Mouse (Mus musculus) stomach, embryonic 14.5 days (tissue): ENCODE data around the gene Chmp2a. TPM values are rescaled to one million over a fixed set of nuclear protein-coding genes. Genes with fewer than 3 reads are reported as not detected.

ENCODE experiments used
- ATAC-seq: fragments of 200-750 bp; cut with Nextera tagmentation; 2 replicates; pipeline ENCODE4 v1.8.0; 2017; ENCODE audit warnings: low read depth, moderate TSS enrichment; ENCODE audit not compliant: insufficient number of reproducible peaks, insufficient read depth, low FRiP score
- H3K27ac ChIP-seq: fragments of 300-500 bp; sonication (generic); 2 replicates; pipeline ENCODE4 v1.5.1; 2014; ENCODE audit warnings: mild to moderate bottlenecking, low read length, moderate library complexity, mixed read lengths
- H3K27me3 ChIP-seq: fragments of 300-500 bp; sonication (generic); 2 replicates; pipeline ENCODE4 v1.6.1; 2014; ENCODE audit warnings: low read length, control low read depth, mixed read lengths; ENCODE audit not compliant: control insufficient read depth, insufficient read depth
- H3K36me3 ChIP-seq: fragments of 300-500 bp; sonication (generic); 2 replicates; pipeline ENCODE4 v1.6.1; 2014; ENCODE audit warnings: mild to moderate bottlenecking, control low read depth, low read length, moderate library complexity, mixed read lengths; ENCODE audit not compliant: control insufficient read depth, insufficient read depth
- H3K4me1 ChIP-seq: fragments of 300-500 bp; sonication (generic); 2 replicates; pipeline ENCODE4 v1.6.1; 2014; ENCODE audit warnings: low read length, control low read depth, mixed read lengths; ENCODE audit not compliant: control insufficient read depth, insufficient read depth
- H3K4me2 ChIP-seq: fragments of 300-500 bp; sonication (generic); replicated peaks from 2 replicates; pipeline ENCODE4 v1.6.1; 2014; ENCODE audit warnings: low read depth, low read length, control low read depth
- H3K4me3 ChIP-seq: fragments of 300-500 bp; sonication (generic); 2 replicates; pipeline ENCODE4 v1.5.1; 2014; ENCODE audit warnings: low read depth, low read length, control low read depth
- H3K9ac ChIP-seq: fragments of 300-500 bp; sonication (generic); replicated peaks from 2 replicates; pipeline ENCODE4 v1.6.1; 2014; ENCODE audit warnings: low read depth, mild to moderate bottlenecking, control low read depth, low read length, moderate library complexity, mixed read lengths
- H3K9me3 ChIP-seq: fragments of 300-500 bp; sonication (generic); 2 replicates; pipeline ENCODE4 v1.6.1; 2016; ENCODE audit warnings: low read depth, low read length, control low read depth; ENCODE audit not compliant: control insufficient read depth
- WGBS: fragments of 180-500 bp; shearing (Covaris S2); extraction: QIAGEN DNeasy Blood & Tissue Kit; methylation state at CpG from one replicate; pipeline ENCODE4 v1.1.7; 2014; 5-methylcytosine and 5-hydroxymethylcytosine counted together
- polyA plus RNA-seq: library from polyadenylated mRNA; unstranded; fragments of >200 nt; fragmentation: Nextera tagmentation; extraction: Ambion mirVana; gene quantifications from 2 replicates; pipeline ENCODE4 v1.2.1, GENCODE M21; 2014

The Chmp2a gene
- polyA plus RNA-seq, 1 experiment from 2014 or later = 157 TPM

- peak overlapping the region; percentile 51 for H3K4me3 ChIP-seq
- WGBS = 22% methylated on average over 15 of the region's 15 CpGs
- H3K27ac ChIP-seq = peak overlapping the region; percentile 100
- H3K27me3 ChIP-seq = peaks cover 8% of the 10 kb centered on the region; the same call in 1 of the 2 replicates
- peaks cover 32% of the 10 kb centered on the region for H3K4me1 ChIP-seq
- ATAC-seq = no peak
- H3K9ac ChIP-seq = peak overlapping the region; percentile 93
- H3K36me3 ChIP-seq = peaks cover 16% of the 10 kb centered on the region
- no peaks in the 10 kb centered on the region for H3K9me3 ChIP-seq
- peak overlapping the region; percentile 82 for H3K4me2 ChIP-seq
These were observed 4.1 kb upstream of the Chmp2a start for GRCm38 (mm10) chr7:13038621-13039169.

GRCm38 (mm10) chr7:13037901-13038555 is 3.4 kb upstream of the Chmp2a start, which contains the start of gene Ube2m:
Gene Ube2m (minus strand): TSS chr7:13038275.
- H3K9me3 ChIP-seq = no peaks in the 10 kb centered on the region
- under 1% methylated on average over 65 of the region's 65 CpGs for WGBS
- peak within 1 kb of the TSS; percentile 84 for H3K4me2 ChIP-seq
- H3K4me3 ChIP-seq = peak within 1 kb of the TSS; percentile 51
- H3K9ac ChIP-seq = peak within 1 kb of the TSS; percentile 93
- ATAC-seq = peak; percentile 92
- peak within 1 kb of the TSS; percentile 100 for H3K27ac ChIP-seq
- H3K27me3 ChIP-seq = peaks cover 4% of the 10 kb centered on the region; the same call in 1 of the 2 replicates
- peaks cover 33% of the 10 kb centered on the region for H3K4me1 ChIP-seq
- H3K36me3 ChIP-seq = peaks cover 20% of the 10 kb centered on the region

GRCm38 (mm10) chr7:13037366-13037765 is 2.8 kb upstream of the Chmp2a start:
- peak overlapping the region; percentile 93 for H3K9ac ChIP-seq
- under 1% methylated on average over 32 of the region's 33 CpGs for WGBS
- peaks cover 33% of the 10 kb centered on the region for H3K4me1 ChIP-seq
- H3K9me3 ChIP-seq = no peaks in the 10 kb centered on the region
- H3K27ac ChIP-seq = peak overlapping the region; percentile 100
- peak overlapping the region; percentile 51 for H3K4me3 ChIP-seq
- peak overlapping the region; percentile 84 for H3K4me2 ChIP-seq
- ATAC-seq = 0 out of 2 replicates have a peak, but pooled peaks have one; percentile 0
- peaks cover 24% of the 10 kb centered on the region for H3K36me3 ChIP-seq
- no peaks in the 10 kb centered on the region; the same call in 1 of the 2 replicates for H3K27me3 ChIP-seq

- Histone ChIP-seq H3K9ac (peak overlapping the region; percentile 93), H3K27me3 (no peaks in the 10 kb centered on the region), H3K9me3 (no peaks in the 10 kb centered on the region), H3K4me2 (peak overlapping the region; percentile 84), H3K27ac (no peak overlapping the region), H3K36me3 (peaks cover 30% of the 10 kb centered on the region), H3K4me1 (peaks cover 33% of the 10 kb centered on the region), H3K4me3 (peak overlapping the region; percentile 51)
- 30% methylated on average over 4 of the region's 4 CpGs for WGBS
- no peak for ATAC-seq
These were observed 2.2 kb upstream of the Chmp2a start for GRCm38 (mm10) chr7:13036806-13037205.

- H3K9me3 ChIP-seq = no peaks in the 10 kb centered on the region
- WGBS = 83% methylated on average over 17 of the region's 17 CpGs
These were observed 726 bp upstream of the Chmp2a start for GRCm38 (mm10) chr7:13035211-13035855.

GRCm38 (mm10) chr7:13033451-13034147 is 1.0 kb downstream of the Chmp2a start:
- H3K27ac ChIP-seq = peak overlapping the region; percentile 90
- no peaks in the 10 kb centered on the region for H3K9me3 ChIP-seq
- ATAC-seq = no peak
- H3K4me1 ChIP-seq = peaks cover 24% of the 10 kb centered on the region
- peaks cover 61% of the 10 kb centered on the region for H3K36me3 ChIP-seq
- no peaks in the 10 kb centered on the region for H3K27me3 ChIP-seq
- H3K4me2 ChIP-seq = peak overlapping the region; percentile 91
- peak overlapping the region; percentile 45 for H3K4me3 ChIP-seq
- peak overlapping the region; percentile 81 for H3K9ac ChIP-seq
- 46% methylated on average over 13 of the region's 13 CpGs for WGBS

More at GRCm38 (mm10) chr7:13035211-13035855, 726 bp upstream of the Chmp2a start:
- Histone ChIP-seq H3K27ac (peak overlapping the region; percentile 90; the same call in 1 of the 2 replicates), H3K36me3 (peaks cover 44% of the 10 kb centered on the region), H3K4me3 (peak overlapping the region; percentile 45; the same call in 1 of the 2 replicates), H3K9ac (no peak overlapping the region), H3K27me3 (no peaks in the 10 kb centered on the region), H3K4me2 (0 out of 2 replicates have a peak overlapping the region, but pooled peaks have one; percentile 91), H3K4me1 (peaks cover 33% of the 10 kb centered on the region)
- no peak for ATAC-seq

GRCm38 (mm10) chr7:13032541-13032940 is 2.1 kb downstream of the Chmp2a start:
- WGBS = 90% methylated on average over 7 of the region's 7 CpGs
- H3K27ac ChIP-seq = no peak overlapping the region
- no peak overlapping the region for H3K9ac ChIP-seq
- peaks cover 23% of the 10 kb centered on the region for H3K4me1 ChIP-seq
- peaks cover 72% of the 10 kb centered on the region for H3K36me3 ChIP-seq
- no peak overlapping the region for H3K4me3 ChIP-seq
- ATAC-seq = no peak
- H3K4me2 ChIP-seq = no peak overlapping the region
- H3K27me3 ChIP-seq = no peaks in the 10 kb centered on the region
- H3K9me3 ChIP-seq = no peaks in the 10 kb centered on the region

- Histone ChIP-seq H3K9me3 (no peaks in the 10 kb centered on the region), H3K4me1 (peaks cover 23% of the 10 kb centered on the region), H3K4me2 (no peak overlapping the region), H3K27me3 (no peaks in the 10 kb centered on the region), H3K4me3 (no peak overlapping the region), H3K9ac (no peak overlapping the region), H3K27ac (no peak overlapping the region), H3K36me3 (peaks cover 77% of the 10 kb centered on the region)
- 81% methylated on average over 2 of the region's 2 CpGs for WGBS
- ATAC-seq = no peak
These were observed 2.6 kb downstream of the Chmp2a start for GRCm38 (mm10) chr7:13031983-13032382.
